Mouse (Mus musculus) lung, embryonic 14.5 days (tissue): Measurements from ENCODE around the gene Frmpd2. TPM values are rescaled to one million over a fixed set of nuclear protein-coding genes. Genes with fewer than 3 reads are reported as not detected.

Source experiments
- ATAC-seq: fragments of 200-750 bp; cut with Nextera tagmentation; 2 replicates; pipeline ENCODE4 v1.8.0; 2017; ENCODE audit warnings: mild to moderate bottlenecking, moderate TSS enrichment, moderate library complexity; ENCODE audit not compliant: insufficient read depth
- DNase-seq: peaks from one replicate; pipeline ENCODE4 v3.0.0-alpha.2; 2015
- H3K27ac ChIP-seq: fragments of 300-500 bp; sonication (generic); 2 replicates; pipeline ENCODE4 v1.5.1; 2014; ENCODE audit warnings: low read depth, mild to moderate bottlenecking, moderate library complexity
- H3K27me3 ChIP-seq: fragments of 300-500 bp; sonication (generic); 2 replicates; pipeline ENCODE4 v1.6.1; 2014; ENCODE audit warnings: low read length, control low read depth; ENCODE audit not compliant: insufficient read depth
- H3K36me3 ChIP-seq: fragments of 300-500 bp; sonication (generic); 2 replicates; pipeline ENCODE4 v1.6.1; 2014; ENCODE audit warnings: control low read depth; ENCODE audit not compliant: insufficient read depth
- H3K4me1 ChIP-seq: fragments of 300-500 bp; sonication (generic); 2 replicates; pipeline ENCODE4 v1.6.1; 2014; ENCODE audit warnings: antibody characterized with exemption, control low read depth; ENCODE audit not compliant: insufficient read depth
- H3K4me2 ChIP-seq: fragments of 300-500 bp; sonication (generic); 2 replicates; pipeline ENCODE4 v1.6.1; 2014; ENCODE audit warnings: mild to moderate bottlenecking
- H3K4me3 ChIP-seq: fragments of 300-500 bp; sonication (generic); 2 replicates; pipeline ENCODE4 v1.5.1; 2014; ENCODE audit warnings: low read depth, low read length
- H3K9ac ChIP-seq: fragments of 300-500 bp; sonication (generic); 2 replicates; pipeline ENCODE4 v1.6.1; 2014
- H3K9me3 ChIP-seq: fragments of 300-500 bp; sonication (generic); 2 replicates; pipeline ENCODE4 v1.6.1; 2016; ENCODE audit warnings: low read depth, low read length, control low read depth
- CTCF ChIP-seq: IDR thresholded peaks from 2 replicates; pipeline ENCODE4 v1.5.1; 2016; ENCODE audit warnings: antibody characterized with exemption, low read depth
- WGBS: fragments of 180-500 bp; shearing (Covaris S2); extraction: QIAGEN DNeasy Blood & Tissue Kit; methylation state at CpG from one replicate; pipeline ENCODE4 v1.1.7; 2014; 5-methylcytosine and 5-hydroxymethylcytosine counted together
- polyA plus RNA-seq: library from polyadenylated mRNA; unstranded; fragments of >200 nt; fragmentation: Nextera tagmentation; extraction: Ambion mirVana; gene quantifications from 2 replicates; pipeline ENCODE4 v1.2.1, GENCODE M21; 2014

Frmpd2 gene
- polyA plus RNA-seq, 1 experiment from 2014 or later, result not detected

- Histone ChIP-seq H3K4me2 (no peak overlapping the region), H3K4me1 (no peaks in the 10 kb centered on the region), H3K27me3 (no peaks in the 10 kb centered on the region), H3K9me3 (no peaks in the 10 kb centered on the region), H3K36me3 (no peaks in the 10 kb centered on the region), H3K27ac (no peak overlapping the region), H3K4me3 (no peak overlapping the region), H3K9ac (no peak overlapping the region)
- TF ChIP-seq CTCF, result no peak
- ATAC-seq (no peak), DNase-seq (no peak)
- 74% methylated on average over 8 of the region's 8 CpGs for WGBS
Measured at GRCm38 (mm10) chr14:33545565-33546143, 74.2 kb downstream of the Frmpd2 start.

- 65% methylated on average over 3 of the region's 3 CpGs for WGBS
Measured at GRCm38 (mm10) chr14:33548650-33549049, 77.2 kb downstream of the Frmpd2 start.

GRCm38 (mm10) chr14:33549856-33550255 is 78.4 kb downstream of the Frmpd2 start:
- Histone ChIP-seq H3K4me3 (no peak overlapping the region), H3K27ac (no peak overlapping the region), H3K9ac (no peak overlapping the region), H3K9me3 (no peaks in the 10 kb centered on the region), H3K4me2 (no peak overlapping the region), H3K36me3 (no peaks in the 10 kb centered on the region), H3K27me3 (no peaks in the 10 kb centered on the region), H3K4me1 (no peaks in the 10 kb centered on the region)
- no peak for ATAC-seq
- no peak for DNase-seq
- WGBS, result 53% methylated on average over 6 of the region's 6 CpGs
- TF ChIP-seq CTCF, result no peak

More at GRCm38 (mm10) chr14:33548650-33549049, 77.2 kb downstream of the Frmpd2 start:
- Histone ChIP-seq H3K9ac (no peak overlapping the region), H3K4me3 (no peak overlapping the region), H3K36me3 (no peaks in the 10 kb centered on the region), H3K4me1 (no peaks in the 10 kb centered on the region), H3K27ac (no peak overlapping the region), H3K27me3 (no peaks in the 10 kb centered on the region), H3K4me2 (no peak overlapping the region), H3K9me3 (no peaks in the 10 kb centered on the region)
- TF ChIP-seq CTCF, result no peak
- ATAC-seq (no peak), DNase-seq (no peak)

GRCm38 (mm10) chr14:33570737-33571136 is 99.2 kb downstream of the Frmpd2 start:
- DNase-seq, result no peak

GRCm38 (mm10) chr14:33573643-33574042 is 102.1 kb downstream of the Frmpd2 start:
- Histone ChIP-seq H3K9me3 (no peaks in the 10 kb centered on the region), H3K9ac (no peak overlapping the region), H3K4me3 (no peak overlapping the region), H3K27ac (no peak overlapping the region), H3K36me3 (no peaks in the 10 kb centered on the region), H3K4me1 (no peaks in the 10 kb centered on the region), H3K4me2 (no peak overlapping the region), H3K27me3 (no peaks in the 10 kb centered on the region)
- ATAC-seq (no peak), DNase-seq (no peak)
- WGBS, result 66% methylated on average over 3 of the region's 3 CpGs
- no peak for TF ChIP-seq CTCF

More at GRCm38 (mm10) chr14:33570737-33571136, 99.2 kb downstream of the Frmpd2 start:
- ATAC-seq, result no peak
- Histone ChIP-seq H3K4me2 (no peak overlapping the region), H3K4me3 (no peak overlapping the region), H3K9me3 (no peaks in the 10 kb centered on the region), H3K9ac (no peak overlapping the region), H3K36me3 (no peaks in the 10 kb centered on the region), H3K27ac (no peak overlapping the region), H3K4me1 (no peaks in the 10 kb centered on the region), H3K27me3 (no peaks in the 10 kb centered on the region)
- 31% methylated on average over 6 of the region's 6 CpGs for WGBS
- TF ChIP-seq CTCF, result no peak

GRCm38 (mm10) chr14:33579771-33580484 is 108.4 kb downstream of the Frmpd2 start:
- 63% methylated on average over 7 of the region's 7 CpGs for WGBS
- H3K9ac ChIP-seq, result no peak overlapping the region
- H3K27me3 ChIP-seq, result no peaks in the 10 kb centered on the region
- H3K4me2 ChIP-seq, result no peak overlapping the region
- no peak overlapping the region for H3K4me3 ChIP-seq
- H3K36me3 ChIP-seq, result no peaks in the 10 kb centered on the region
- H3K9me3 ChIP-seq, result no peaks in the 10 kb centered on the region
- TF ChIP-seq CTCF, result no peak
- no peak overlapping the region for H3K27ac ChIP-seq
- DNase-seq, result no peak
- ATAC-seq, result no peak
- no peaks in the 10 kb centered on the region for H3K4me1 ChIP-seq

GRCm38 (mm10) chr14:33588951-33589350 is 117.5 kb downstream of the Frmpd2 start, which contains the start of gene Ptpn20:
Gene Ptpn20 (plus strand): TSS chr14:33589207.
- ATAC-seq, result no peak

More at GRCm38 (mm10) chr14:33588951-33589350, 117.5 kb downstream of the Frmpd2 start, which contains the start of gene Ptpn20:
- Histone ChIP-seq H3K4me2 (no peak within 1 kb of the TSS), H3K9ac (no peak within 1 kb of the TSS), H3K27ac (no peak within 1 kb of the TSS), H3K27me3 (no peaks in the 10 kb centered on the region), H3K4me3 (no peak within 1 kb of the TSS), H3K36me3 (no peaks in the 10 kb centered on the region), H3K9me3 (no peaks in the 10 kb centered on the region), H3K4me1 (no peaks in the 10 kb centered on the region)
- TF ChIP-seq CTCF, result peak; percentile 59
- peak; percentile 10 for DNase-seq
- whole genome bisulfite sequencing, result 56% methylated on average over 14 of the region's 14 CpGs
